ENCODE assay signal across 8 mouse cellular contexts in genomic region chr11:29693576-29694410, GRCm38 (mm10). TPM values are rescaled to one million over a fixed set of nuclear protein-coding genes. Genes with fewer than 3 reads are reported as not detected.
DNase-seq lines count a peak whose midpoint lies in the region; TF ChIP-seq lines count a peak whose summit lies in the region.

No protein-coding gene starts in this region.

- H3K36me3 ChIP-seq in megakaryocyte, embryonic 14.5 days (replicated peaks; ENCODE audit: low read length) = peaks cover 24% of the 10 kb centered on the region

- DNase-seq in adipocyte (ENCODE audit: low spot score) = peak; percentile 88
- DNase-seq in gastrocnemius, postnatal 10 days = peak; percentile 78
- peak; percentile 89 for DNase-seq in induced T-regulatory cell, adult 2 months (ENCODE audit: low read depth)
- peak; percentile 62 to 86 for DNase-seq in left cerebral cortex, adult 9 months (ENCODE audit: low spot score in 2 of 2)
- DNase-seq in right cerebral cortex, adult 2 months (ENCODE audit: low spot score in 2 of 2) = peak; percentile 85 to 86
- DNase-seq in urinary bladder, postnatal 10 days (ENCODE audit: low spot score) = peak; percentile 53

- no peaks in the 10 kb centered on the region for H3K27me3 ChIP-seq in megakaryocyte, embryonic 14.5 days (replicated peaks)

- H3K4me3 ChIP-seq in cortical plate, adult 2 months (ENCODE audit: insufficient read depth, low read length) = peak overlapping the region; percentile 72
- peak overlapping the region; percentile 97 for H3K4me3 ChIP-seq in megakaryocyte, embryonic 14.5 days (replicated peaks)

- H3K9me3 ChIP-seq in megakaryocyte, embryonic 14.5 days = no peaks in the 10 kb centered on the region

- H3K27ac ChIP-seq in cortical plate, adult 2 months (ENCODE audit: insufficient read depth, low read length) = peak overlapping the region; percentile 83; the same call in 1 of the 2 replicates

- TF ChIP-seq POLR2A in cortical plate, adult 2 months (IDR thresholded peaks at IDR 0.05; ENCODE audit: extremely low read depth, insufficient read depth, low read length) = no peak

- peak; percentile 50 for TF ChIP-seq CTCF in cortical plate, adult 2 months (IDR thresholded peaks at IDR 0.05; ENCODE audit: extremely low read depth, insufficient read depth, low read length)

- H3K4me1 ChIP-seq in cortical plate, adult 2 months (ENCODE audit: control insufficient read depth, insufficient read depth, low read length) = no peaks in the 10 kb centered on the region
- H3K4me1 ChIP-seq in megakaryocyte, embryonic 14.5 days = peaks cover 40% of the 10 kb centered on the region

RNA-seq across cellular contexts. Expression of gene Rtn4, which starts 1.0 kb away (rescaled TPM):
- polyA plus RNA-seq in cortical plate, adult 2 months (2012; rRNA removed) = 569 and 594 TPM in 2 replicates
- total RNA-seq in gastrocnemius, postnatal 10 days (2021) = 1,000 to 10,000 TPM in 1 of 2 experiments, 100 to 1,000 TPM in 1; 914 to 1,007 TPM
- 295 and 641 TPM in 2 replicates for polyA plus RNA-seq in megakaryocyte, embryonic 14.5 days (2012; ENCODE audit: insufficient read depth, low replicate concordance)

Comparison
In these comparisons a context has a peak if more than half of its experiments do, and no peak if none do; other contexts are left out.
1. Peak in every context shown above with its lines: DNase-seq, H3K4me3 ChIP-seq and H3K27ac ChIP-seq.